Mouse (Mus musculus) embryonic facial prominence, embryonic 14.5 days (tissue): Measurements from ENCODE around the gene Cdk15. TPM values are rescaled to one million over a fixed set of nuclear protein-coding genes. Genes with fewer than 3 reads are reported as not detected.

Experiments used
- ATAC-seq: fragments of 200-750 bp; cut with Nextera tagmentation; 2 replicates; pipeline ENCODE4 v1.8.0; 2017; ENCODE audit warnings: low read depth, moderate number of reproducible peaks, moderate TSS enrichment
- DNase-seq: peaks from one replicate; pipeline ENCODE4 v3.0.0-alpha.2; 2015; ENCODE audit warnings: low spot score
- H3K27ac ChIP-seq: fragments of 300-500 bp; sonication (generic); replicated peaks from 2 replicates; pipeline ENCODE4 v1.5.1; 2014; ENCODE audit warnings: low read depth, mild to moderate bottlenecking, low read length, moderate library complexity
- H3K27me3 ChIP-seq: fragments of 300-500 bp; sonication (generic); replicated peaks from 2 replicates; pipeline ENCODE4 v1.6.1; 2014; ENCODE audit warnings: low read length; ENCODE audit not compliant: control insufficient read depth, insufficient read depth
- H3K36me3 ChIP-seq: fragments of 300-500 bp; sonication (generic); 2 replicates; pipeline ENCODE4 v1.6.1; 2014; ENCODE audit warnings: low read length, mixed read lengths; ENCODE audit not compliant: control insufficient read depth, insufficient read depth
- H3K4me1 ChIP-seq: fragments of 300-500 bp; sonication (generic); 2 replicates; pipeline ENCODE4 v1.6.1; 2014; ENCODE audit warnings: antibody characterized with exemption, low read length; ENCODE audit not compliant: control insufficient read depth, insufficient read depth
- H3K4me2 ChIP-seq: fragments of 300-500 bp; sonication (generic); 2 replicates; pipeline ENCODE4 v1.6.1; 2014; ENCODE audit warnings: low read depth, mild to moderate bottlenecking, low read length, moderate library complexity, mixed read lengths
- H3K4me3 ChIP-seq: fragments of 300-500 bp; sonication (generic); 2 replicates; pipeline ENCODE4 v1.5.1; 2014; ENCODE audit warnings: low read depth, mild to moderate bottlenecking, low read length
- H3K9ac ChIP-seq: fragments of 300-500 bp; sonication (generic); 2 replicates; pipeline ENCODE4 v1.6.1; 2014; ENCODE audit warnings: low read depth, mild to moderate bottlenecking, low read length, moderate library complexity, mixed read lengths
- H3K9me3 ChIP-seq: fragments of 300-500 bp; sonication (generic); 2 replicates; pipeline ENCODE4 v1.6.1; 2016; ENCODE audit warnings: low read length; ENCODE audit not compliant: control insufficient read depth
- WGBS: fragments of 180-500 bp; shearing (Covaris S2); extraction: QIAGEN DNeasy Blood & Tissue Kit; methylation state at CpG from one replicate; pipeline ENCODE4 v1.1.7; 2014; 5-methylcytosine and 5-hydroxymethylcytosine counted together
- polyA plus RNA-seq: library from polyadenylated mRNA; unstranded; fragments of >200 nt; fragmentation: Nextera tagmentation; extraction: Ambion mirVana; gene quantifications from 2 replicates; pipeline ENCODE4 v1.2.1, GENCODE M21; 2014

The Cdk15 gene
- polyA plus RNA-seq, 1 experiment from 2014 or later, result 1.4 TPM

DNA sequence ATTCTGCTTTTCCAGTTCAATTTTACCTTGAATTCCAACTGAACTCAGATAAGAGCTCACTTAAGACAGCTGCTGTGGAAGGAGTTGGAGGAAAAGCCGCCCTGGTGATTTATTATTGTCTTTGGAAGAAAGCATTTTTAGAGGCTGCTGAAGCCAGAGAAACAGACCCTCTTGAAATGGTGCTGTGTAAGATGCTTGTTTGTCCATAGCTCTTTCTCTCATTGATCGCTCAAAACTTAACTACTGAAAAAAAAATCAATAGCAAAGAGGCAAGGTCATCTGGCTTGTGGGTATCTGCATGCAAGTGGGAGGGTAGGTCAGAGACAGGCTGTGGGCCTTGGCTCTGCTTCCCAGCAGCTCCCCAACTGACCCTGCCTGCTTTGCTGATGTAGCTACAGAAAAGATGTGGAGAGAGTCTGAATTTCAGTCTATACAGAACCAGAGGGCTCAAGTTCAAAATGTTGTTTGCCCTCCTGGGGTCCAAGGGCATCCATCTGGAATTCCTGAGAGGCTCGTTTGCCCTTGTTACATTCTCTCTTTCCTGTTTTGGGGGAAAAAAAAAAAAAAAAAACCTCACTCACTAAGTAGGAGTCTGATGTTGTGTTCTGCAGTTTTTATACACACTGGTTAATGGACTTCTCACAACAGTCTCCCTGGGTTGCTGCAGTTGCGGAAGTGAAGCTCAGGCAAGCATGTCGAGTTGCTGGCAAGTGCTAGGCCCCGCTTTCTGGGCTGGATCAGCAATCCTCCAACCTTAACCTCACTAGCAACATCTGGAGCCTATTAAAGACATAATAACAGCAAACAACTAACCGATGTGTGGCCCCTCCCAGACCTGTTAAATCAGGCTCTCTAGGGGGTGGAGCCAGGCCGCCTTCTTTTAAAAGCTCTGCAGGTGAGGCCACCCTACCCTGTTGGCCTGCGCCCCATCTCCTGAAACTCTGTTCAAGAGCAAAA lies 65.5 kb downstream of the Cdk15 start:
- DNase-seq (peak; percentile 92), ATAC-seq (peak; percentile 90)
- no peak overlapping the region for H3K9ac ChIP-seq
- peak overlapping the region; percentile 70 for H3K27ac ChIP-seq
- H3K9me3 ChIP-seq, result no peaks in the 10 kb centered on the region
- peaks cover 18% of the 10 kb centered on the region for H3K4me1 ChIP-seq
- no peak overlapping the region for H3K4me3 ChIP-seq
- H3K36me3 ChIP-seq, result no peaks in the 10 kb centered on the region
- 30% methylated on average over 9 of the region's 9 CpGs for WGBS
- H3K4me2 ChIP-seq, result no peak overlapping the region
- no peaks in the 10 kb centered on the region for H3K27me3 ChIP-seq

DNA sequence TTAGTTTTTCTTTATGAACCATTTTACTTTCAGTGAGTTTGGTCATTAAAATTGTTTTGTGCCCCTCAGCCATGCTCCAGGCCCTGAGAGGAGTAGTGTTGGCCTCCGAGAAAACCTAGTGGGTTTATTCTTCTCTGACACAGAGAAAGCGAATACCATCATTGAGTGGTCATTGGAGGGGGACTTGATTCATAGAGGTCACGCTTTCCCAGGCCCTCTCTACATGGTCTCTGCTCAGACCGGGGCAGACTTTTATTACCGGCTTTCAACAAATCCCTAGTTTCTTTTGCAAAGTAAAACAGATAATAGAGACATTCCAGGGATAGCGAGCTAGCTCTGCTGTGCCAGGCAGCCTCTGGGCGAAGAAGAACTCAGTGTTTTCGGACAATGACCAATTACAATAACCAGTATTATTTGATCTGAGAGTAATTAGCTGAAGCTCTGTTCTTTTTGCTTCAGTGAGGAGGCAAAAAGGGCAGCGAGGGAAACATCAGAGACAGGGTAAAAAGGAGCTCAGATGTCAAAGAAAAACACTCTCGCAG lies 70.2 kb downstream of the Cdk15 start:
- Histone ChIP-seq H3K27me3 (no peaks in the 10 kb centered on the region), H3K4me1 (peaks cover 25% of the 10 kb centered on the region), H3K4me3 (no peak overlapping the region), H3K36me3 (no peaks in the 10 kb centered on the region), H3K9ac (no peak overlapping the region), H3K4me2 (no peak overlapping the region), H3K9me3 (no peaks in the 10 kb centered on the region), H3K27ac (no peak overlapping the region)
- WGBS, result 33% methylated on average over 10 of the region's 10 CpGs
- ATAC-seq, result no peak
- no peak for DNase-seq

DNA sequence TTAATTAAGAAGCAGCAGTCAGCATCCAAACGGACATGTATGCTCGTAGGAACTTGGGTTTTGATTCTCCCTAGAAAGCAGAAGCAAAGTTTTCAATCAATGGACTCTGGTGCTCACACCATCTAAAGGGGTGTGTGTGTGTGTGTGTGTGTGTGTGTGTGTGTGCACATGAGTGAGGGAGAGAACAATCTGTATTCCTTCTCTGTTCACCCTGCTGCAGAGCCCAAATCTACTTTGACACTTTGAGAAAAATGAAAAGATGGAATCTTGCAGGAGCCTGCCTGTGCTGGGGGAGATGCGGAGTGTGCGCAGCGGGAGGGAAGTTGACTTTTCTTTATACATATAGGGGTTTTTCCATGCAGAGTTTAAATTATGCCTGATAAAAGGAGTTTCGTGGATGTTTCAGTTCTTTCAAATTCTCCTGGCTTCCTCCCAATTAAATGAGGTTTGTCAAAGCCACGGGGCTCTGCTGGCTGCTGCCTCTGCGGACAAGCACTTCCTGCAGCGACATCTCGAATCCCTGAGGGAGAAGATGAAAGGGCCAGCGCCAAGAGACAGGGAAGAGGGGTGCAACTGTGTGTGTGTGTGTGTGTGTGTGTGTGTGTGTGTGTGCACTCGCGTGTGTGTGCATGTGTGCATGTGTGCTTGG lies 76.2 kb downstream of the Cdk15 start:
- Histone ChIP-seq H3K27ac (no peak overlapping the region), H3K36me3 (no peaks in the 10 kb centered on the region), H3K4me1 (peaks cover 42% of the 10 kb centered on the region), H3K4me3 (no peak overlapping the region), H3K9me3 (no peaks in the 10 kb centered on the region), H3K4me2 (peak overlapping the region; percentile 36), H3K9ac (0 out of 2 replicates have a peak overlapping the region, but pooled peaks have one; percentile 8), H3K27me3 (no peaks in the 10 kb centered on the region)
- WGBS, result 15% methylated on average over 13 of the region's 13 CpGs
- ATAC-seq (no peak), DNase-seq (peak; percentile 69)

DNA sequence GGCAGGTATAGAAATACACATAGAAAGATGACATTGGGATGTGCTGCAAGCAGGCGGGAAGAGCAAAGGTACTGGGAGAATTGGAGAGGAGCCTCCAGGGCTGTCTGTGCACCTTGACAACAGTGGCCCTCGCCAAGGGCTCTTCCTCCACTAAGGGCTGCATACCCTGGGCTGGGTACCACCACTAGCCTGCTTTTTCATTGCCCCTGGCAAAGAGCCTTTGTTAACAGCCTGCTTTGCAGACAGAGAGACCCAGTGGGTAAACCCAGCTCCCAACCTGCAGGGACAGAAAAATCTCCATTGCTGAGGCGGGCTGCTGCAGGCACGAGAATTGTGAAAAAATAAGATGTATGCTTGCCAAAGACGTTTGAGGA lies 76.7 kb downstream of the Cdk15 start:
- Histone ChIP-seq H3K27ac (no peak overlapping the region), H3K27me3 (no peaks in the 10 kb centered on the region), H3K4me2 (peak overlapping the region; percentile 36; the same call in 1 of the 2 replicates), H3K9ac (no peak overlapping the region), H3K4me1 (peaks cover 42% of the 10 kb centered on the region), H3K36me3 (no peaks in the 10 kb centered on the region), H3K9me3 (no peaks in the 10 kb centered on the region), H3K4me3 (no peak overlapping the region)
- no peak for ATAC-seq
- 42% methylated on average over 5 of the region's 5 CpGs for WGBS
- no peak for DNase-seq

DNA sequence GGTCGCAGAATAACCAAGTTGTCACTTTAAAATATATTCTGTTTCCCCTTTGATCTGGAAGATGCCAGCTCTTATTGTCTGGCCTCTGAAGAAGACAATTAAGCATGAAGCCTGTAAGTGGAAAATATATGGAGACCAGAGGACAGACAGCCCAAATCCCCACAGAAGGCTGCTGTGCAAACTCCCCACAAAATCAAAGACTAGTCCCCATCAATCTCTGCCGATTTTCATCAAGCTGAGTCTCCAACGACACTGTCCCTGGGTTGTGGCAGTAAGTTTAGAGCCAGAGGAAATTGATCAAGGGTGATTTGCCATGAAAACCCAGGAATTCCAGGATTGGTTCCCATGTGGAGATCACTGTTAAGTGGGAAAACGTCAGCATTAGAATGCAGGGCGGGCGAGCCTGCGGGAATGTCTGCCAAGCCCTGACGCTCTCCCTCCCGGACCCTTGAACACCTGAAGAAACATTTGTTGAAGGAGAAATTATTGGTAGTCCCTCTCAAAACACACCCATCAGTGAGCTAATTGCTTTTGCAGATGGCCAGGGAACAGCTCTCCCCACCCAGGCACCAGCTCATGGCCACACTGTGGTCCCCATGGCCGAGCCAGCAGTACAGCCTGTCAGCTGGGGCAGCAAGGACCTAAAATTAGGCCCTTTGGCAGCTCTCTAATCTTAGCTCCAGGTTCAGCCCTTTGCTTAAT lies 77.3 kb downstream of the Cdk15 start:
- Histone ChIP-seq H3K4me3 (no peak overlapping the region), H3K9ac (no peak overlapping the region), H3K27ac (no peak overlapping the region; the same call in 1 of the 2 replicates), H3K9me3 (no peaks in the 10 kb centered on the region), H3K4me2 (no peak overlapping the region), H3K36me3 (no peaks in the 10 kb centered on the region), H3K4me1 (peaks cover 42% of the 10 kb centered on the region), H3K27me3 (no peaks in the 10 kb centered on the region)
- 25% methylated on average over 10 of the region's 10 CpGs for WGBS
- DNase-seq (no peak), ATAC-seq (peak; percentile 35; the same call in 1 of the 2 replicates)

DNA sequence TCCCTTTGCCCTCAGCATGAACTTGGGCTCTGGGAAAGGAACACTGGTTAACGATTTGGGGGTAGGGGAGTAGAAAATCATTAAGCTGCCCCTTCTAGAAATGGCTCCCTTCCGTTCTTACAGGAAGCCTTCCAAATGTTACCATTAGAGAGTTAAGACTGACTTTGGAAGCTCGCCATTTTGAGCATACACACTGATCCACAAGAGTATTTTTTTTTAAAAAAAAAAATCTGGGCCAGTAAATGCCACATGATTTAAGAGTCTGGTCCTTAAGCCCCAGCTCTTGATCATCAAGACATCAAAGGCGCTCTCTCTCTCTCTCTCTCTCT lies 77.8 kb downstream of the Cdk15 start:
- ATAC-seq (peak; percentile 22; the same call in 1 of the 2 replicates), DNase-seq (peak; percentile 54)
- no peaks in the 10 kb centered on the region for H3K9me3 ChIP-seq
- H3K9ac ChIP-seq, result no peak overlapping the region
- H3K27me3 ChIP-seq, result no peaks in the 10 kb centered on the region
- H3K4me1 ChIP-seq, result peaks cover 42% of the 10 kb centered on the region
- no peak overlapping the region for H3K4me2 ChIP-seq
- H3K27ac ChIP-seq, result no peak overlapping the region; the same call in 1 of the 2 replicates
- no peak overlapping the region for H3K4me3 ChIP-seq
- WGBS, result 39% methylated on average over 4 of the region's 4 CpGs
- no peaks in the 10 kb centered on the region for H3K36me3 ChIP-seq

DNA sequence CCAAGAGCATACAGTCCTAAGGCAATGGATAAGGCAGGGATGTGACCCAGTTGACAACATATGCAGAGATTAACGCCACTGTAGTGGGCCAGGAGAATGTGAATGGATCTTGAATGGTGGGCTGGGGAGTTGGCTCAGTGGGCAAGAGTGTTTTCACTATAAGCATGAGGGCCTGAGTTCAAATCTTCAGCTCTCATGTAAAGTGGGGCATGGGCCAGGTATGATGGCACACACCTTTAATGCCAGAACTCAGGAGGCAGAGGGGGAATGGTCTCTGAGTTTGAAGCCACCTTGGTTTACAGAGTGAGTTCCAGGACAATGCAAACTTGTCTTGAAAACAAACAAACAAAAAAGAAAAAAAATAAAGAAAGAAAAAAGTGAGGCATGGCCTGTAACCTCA lies 79.5 kb downstream of the Cdk15 start:
- ATAC-seq (no peak), DNase-seq (no peak)
- Histone ChIP-seq H3K27ac (no peak overlapping the region), H3K4me3 (no peak overlapping the region), H3K27me3 (no peaks in the 10 kb centered on the region), H3K9ac (no peak overlapping the region), H3K9me3 (no peaks in the 10 kb centered on the region), H3K36me3 (no peaks in the 10 kb centered on the region), H3K4me2 (no peak overlapping the region), H3K4me1 (peaks cover 41% of the 10 kb centered on the region)
- WGBS, result 90% methylated on average over 1 of the region's 1 CpGs

DNA sequence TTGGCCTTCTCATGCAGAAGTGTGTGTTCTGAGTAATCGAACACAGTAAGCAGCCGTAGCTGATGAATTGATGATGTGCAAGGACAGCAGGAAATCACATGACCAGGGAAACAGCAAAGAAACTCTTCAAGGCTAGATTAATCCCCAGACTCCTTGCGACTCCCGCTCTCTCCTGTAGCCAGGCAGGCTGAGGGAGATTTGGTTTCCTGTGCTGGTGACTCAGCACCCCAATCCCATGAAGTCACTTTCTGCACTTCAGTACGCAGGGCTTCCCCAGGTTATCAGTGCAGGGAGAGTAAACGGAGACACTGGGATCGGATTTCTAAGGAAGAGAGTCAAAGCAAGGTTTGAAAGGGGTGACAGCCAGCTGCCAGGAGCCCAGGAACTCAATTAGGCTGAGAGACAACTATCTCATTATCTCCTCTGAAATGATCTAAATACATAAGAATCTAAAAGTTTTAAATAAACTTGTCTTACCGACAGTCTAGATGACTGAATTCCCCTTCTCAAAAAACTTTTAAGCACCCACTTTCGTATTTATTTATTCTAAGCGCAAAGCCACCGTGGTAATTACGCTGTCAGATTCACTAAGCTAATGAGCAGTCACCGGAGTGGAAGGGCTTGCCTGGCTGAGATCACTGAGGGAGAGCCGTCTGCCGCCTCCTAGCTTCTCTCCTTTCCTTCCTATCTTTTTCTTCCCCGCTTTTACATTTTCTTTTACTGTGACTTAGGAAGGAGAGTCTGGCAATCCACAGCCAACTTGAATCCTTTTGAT lies 84.3 kb downstream of the Cdk15 start:
- H3K9me3 ChIP-seq, result 0 out of 2 replicates have a peak, but pooled peaks cover 8% of the 10 kb centered on the region
- WGBS, result 7% methylated on average over 16 of the region's 16 CpGs
- peak overlapping the region; percentile 32 for H3K4me2 ChIP-seq
- H3K27me3 ChIP-seq, result no peaks in the 10 kb centered on the region
- DNase-seq (peak; percentile 85), ATAC-seq (peak; percentile 84)
- H3K4me1 ChIP-seq, result peaks cover 12% of the 10 kb centered on the region
- no peak overlapping the region for H3K9ac ChIP-seq
- H3K36me3 ChIP-seq, result no peaks in the 10 kb centered on the region
- H3K27ac ChIP-seq, result no peak overlapping the region
- no peak overlapping the region for H3K4me3 ChIP-seq
